ENCODE assay signal across 8 mouse cellular contexts in genomic region chr9:96838864-96839263, GRCm38 (mm10). TPM values are rescaled to one million over a fixed set of nuclear protein-coding genes. Genes with fewer than 3 reads are reported as not detected.
DNase-seq lines count a peak whose midpoint lies in the region; ATAC-seq and TF ChIP-seq lines count a peak whose summit lies in the region.

No protein-coding gene starts in this region.

- WGBS in heart, embryonic 14.5 days, result 30% methylated on average over 10 of the region's 10 CpGs
- 32% methylated on average over 10 of the region's 10 CpGs for WGBS in midbrain, postnatal 0 days

- peak; percentile 81 for ATAC-seq in frontal cortex, adult (ENCODE audit: low TSS enrichment)
- no peak for ATAC-seq in heart, embryonic 14.5 days (ENCODE audit: insufficient number of reproducible peaks, insufficient read depth, low FRiP score, low read depth)
- peak; percentile 50 for ATAC-seq in midbrain, postnatal 0 days (ENCODE audit: low FRiP score)

- peak; percentile 82 for TF ChIP-seq CTCF in midbrain, postnatal 0 days (IDR thresholded peaks at IDR 0.05)

- H3K4me2 ChIP-seq in heart, embryonic 14.5 days (ENCODE audit: low read length), result peak overlapping the region; percentile 16; the same call in 1 of the 2 replicates
- no peak overlapping the region for H3K4me2 ChIP-seq in midbrain, postnatal 0 days (ENCODE audit: low read depth, low read length, poor library complexity, severe bottlenecking)

- no peak overlapping the region for H3K27ac ChIP-seq in heart, embryonic 14.5 days (replicated peaks in 1 of 2; ENCODE audit: control insufficient read depth in 1 of 2, insufficient read depth in 1 of 2, low read depth in 2 of 2, low read length in 2 of 2)
- H3K27ac ChIP-seq in midbrain, postnatal 0 days (ENCODE audit: low read depth, low read length), result peak overlapping the region; percentile 51

- H3K36me3 ChIP-seq in heart, embryonic 14.5 days (ENCODE audit: control insufficient read depth, insufficient read depth, low read length), result peaks cover 10% of the 10 kb centered on the region; the same call in 1 of the 2 replicates
- H3K36me3 ChIP-seq in midbrain, postnatal 0 days (ENCODE audit: insufficient read depth, low read length), result no peaks in the 10 kb centered on the region

- no peak for DNase-seq in frontal cortex, postnatal 10 days (ENCODE audit: low spot score in 2 of 2)
- DNase-seq in B cell, adult 2 months, result peak; percentile 37 to 41
- DNase-seq in cerebellum, adult 9-11 months, result peak; percentile 71
- peak; percentile 36 to 50 for DNase-seq in kidney, postnatal 36 days
- peak; percentile 79 for DNase-seq in midbrain, postnatal 0 days (ENCODE audit: low spot score)
- DNase-seq in urinary bladder, adult 2 months (ENCODE audit: low spot score), result no peak

- 0 out of 2 replicates have a peak, but pooled peaks cover 5% of the 10 kb centered on the region for H3K9me3 ChIP-seq in heart, embryonic 14.5 days (ENCODE audit: control insufficient read depth, low read length)
- H3K9me3 ChIP-seq in midbrain, postnatal 0 days (ENCODE audit: low read length), result no peaks in the 10 kb centered on the region

- H3K4me3 ChIP-seq in heart, embryonic 14.5 days (ENCODE audit: control insufficient read depth in 1 of 2, insufficient read depth in 1 of 2, low read depth in 1 of 2, low read length in 2 of 2), result no peak overlapping the region
- no peak overlapping the region for H3K4me3 ChIP-seq in midbrain, postnatal 0 days (ENCODE audit: low read depth, low read length)

- H3K9ac ChIP-seq in heart, embryonic 14.5 days (ENCODE audit: low read length), result peak overlapping the region; percentile 41; the same call in 1 of the 2 replicates
- H3K9ac ChIP-seq in midbrain, postnatal 0 days (replicated peaks; ENCODE audit: low read length, poor library complexity, severe bottlenecking), result no peak overlapping the region

- H3K27me3 ChIP-seq in heart, embryonic 14.5 days (ENCODE audit: control insufficient read depth, insufficient read depth, low read length), result no peaks in the 10 kb centered on the region
- no peaks in the 10 kb centered on the region for H3K27me3 ChIP-seq in midbrain, postnatal 0 days (ENCODE audit: insufficient read depth, low read length)

- H3K4me1 ChIP-seq in heart, embryonic 14.5 days (ENCODE audit: control insufficient read depth in 2 of 2, insufficient read depth in 2 of 2, low read length in 2 of 2), result 0 out of 4 replicates have a peak, but pooled peaks cover 0 to 3% of the 10 kb centered on the region in 2 experiments
- no peaks in the 10 kb centered on the region for H3K4me1 ChIP-seq in midbrain, postnatal 0 days (ENCODE audit: insufficient read depth, low read length)

RNA-seq across cellular contexts. Expression of gene Pxylp1, which starts 53.6 kb away (rescaled TPM):
- 41.1 and 41.3 TPM in 2 replicates for polyA plus RNA-seq in heart, embryonic 14.5 days (2014; fragmentation: Nextera tagmentation; extraction: Ambion mirVana)
- 27.0 and 42.3 TPM in 2 replicates for total RNA-seq in midbrain, postnatal 0 days (2014; rRNA removed)
- 23.5 and 24.6 TPM in 2 replicates for polyA plus RNA-seq in midbrain, postnatal 0 days (2015; fragmentation: Nextera tagmentation; extraction: Ambion mirVana)
- polyA plus RNA-seq in urinary bladder, adult 2 months (2012; rRNA removed), result 6.6 and 7.6 TPM in 2 replicates

Comparison
In these comparisons a context has a peak if more than half of its experiments do, and no peak if none do; other contexts are left out.
1. DNase-seq: peak in B cell, adult 2 months (2 of 2), cerebellum, adult 9-11 months (single experiment), kidney, postnatal 36 days (2 of 2) and midbrain, postnatal 0 days (single experiment); none in frontal cortex, postnatal 10 days (0 of 2) and urinary bladder, adult 2 months (single experiment).